Mouse (Mus musculus): ENCODE results near the gene Camkmt. TPM values are rescaled to one million over a fixed set of nuclear protein-coding genes. Genes with fewer than 3 reads are reported as not detected.

Gene Camkmt
- polyA plus RNA-seq, 1 experiment from 2014 or later = 3.9 TPM

- 64% methylated on average over 6 of the region's 6 CpGs for WGBS (ENCODE audit: insufficient replicate concordance)
- ATAC-seq (ENCODE audit: low read depth) = no peak
- DNase-seq = no peak
These were observed 201.9 kb downstream of the Camkmt start for GRCm38 (mm10) chr17:85292276-85292675.

GRCm38 (mm10) chr17:85303686-85304085 is 213.3 kb downstream of the Camkmt start:
- no peak overlapping the region for H3K9ac ChIP-seq
- no peak overlapping the region for H3K27ac ChIP-seq
- no peaks in the 10 kb centered on the region for H3K9me3 ChIP-seq (replicated peaks)
- DNase-seq = no peak
- no peaks in the 10 kb centered on the region for H3K36me3 ChIP-seq
- H3K27me3 ChIP-seq = no peaks in the 10 kb centered on the region
- no peak overlapping the region for H3K4me2 ChIP-seq
- no peaks in the 10 kb centered on the region for H3K4me1 ChIP-seq (replicated peaks)
- no peak for ATAC-seq (ENCODE audit: low read depth)
- H3K4me3 ChIP-seq (replicated peaks) = no peak overlapping the region
- 83% methylated on average over 3 of the region's 3 CpGs for WGBS (ENCODE audit: insufficient replicate concordance)

More at GRCm38 (mm10) chr17:85292276-85292675, 201.9 kb downstream of the Camkmt start:
- H3K4me3 ChIP-seq (replicated peaks) = no peak overlapping the region
- no peaks in the 10 kb centered on the region for H3K36me3 ChIP-seq
- H3K27ac ChIP-seq = no peak overlapping the region
- H3K4me2 ChIP-seq = no peak overlapping the region
- H3K27me3 ChIP-seq = no peaks in the 10 kb centered on the region
- H3K4me1 ChIP-seq (replicated peaks) = no peaks in the 10 kb centered on the region
- no peak overlapping the region for H3K9ac ChIP-seq
- H3K9me3 ChIP-seq (replicated peaks) = no peaks in the 10 kb centered on the region

- no peak overlapping the region for H3K9ac ChIP-seq
These were observed 218.2 kb downstream of the Camkmt start for GRCm38 (mm10) chr17:85308566-85308965.

GRCm38 (mm10) chr17:85309046-85309445 is 218.7 kb downstream of the Camkmt start:
- ATAC-seq (ENCODE audit: low read depth) = no peak
- Histone ChIP-seq H3K9ac (no peak overlapping the region), H3K4me1 (replicated peaks) (no peaks in the 10 kb centered on the region), H3K27ac (no peak overlapping the region), H3K4me2 (no peak overlapping the region), H3K36me3 (no peaks in the 10 kb centered on the region), H3K27me3 (no peaks in the 10 kb centered on the region), H3K4me3 (replicated peaks) (no peak overlapping the region), H3K9me3 (replicated peaks) (no peaks in the 10 kb centered on the region)
- WGBS (ENCODE audit: insufficient replicate concordance) = 81% methylated on average over 10 of the region's 10 CpGs
- DNase-seq = no peak

More at GRCm38 (mm10) chr17:85308566-85308965, 218.2 kb downstream of the Camkmt start:
- Histone ChIP-seq H3K36me3 (no peaks in the 10 kb centered on the region), H3K4me2 (no peak overlapping the region), H3K4me3 (replicated peaks) (no peak overlapping the region), H3K9me3 (replicated peaks) (no peaks in the 10 kb centered on the region), H3K27ac (no peak overlapping the region), H3K4me1 (replicated peaks) (no peaks in the 10 kb centered on the region), H3K27me3 (no peaks in the 10 kb centered on the region)
- DNase-seq = no peak
- 76% methylated on average over 7 of the region's 7 CpGs for WGBS (ENCODE audit: insufficient replicate concordance)
- no peak for ATAC-seq (ENCODE audit: low read depth)

- 76% methylated on average over 13 of the region's 13 CpGs for WGBS (ENCODE audit: insufficient replicate concordance)
- Histone ChIP-seq H3K36me3 (no peaks in the 10 kb centered on the region), H3K4me3 (replicated peaks) (no peak overlapping the region), H3K9ac (no peak overlapping the region), H3K9me3 (replicated peaks) (no peaks in the 10 kb centered on the region), H3K4me1 (replicated peaks) (no peaks in the 10 kb centered on the region), H3K27me3 (no peaks in the 10 kb centered on the region), H3K4me2 (no peak overlapping the region), H3K27ac (no peak overlapping the region)
- ATAC-seq (ENCODE audit: low read depth) (no peak), DNase-seq (no peak)
These were observed 221.0 kb downstream of the Camkmt start for GRCm38 (mm10) chr17:85311348-85311747.

GRCm38 (mm10) chr17:85318401-85318800 is 228.0 kb downstream of the Camkmt start:
- no peak overlapping the region for H3K27ac ChIP-seq
- H3K36me3 ChIP-seq = no peaks in the 10 kb centered on the region
- DNase-seq (no peak), ATAC-seq (ENCODE audit: low read depth) (no peak)
- H3K4me2 ChIP-seq = no peak overlapping the region
- no peaks in the 10 kb centered on the region for H3K9me3 ChIP-seq (replicated peaks)
- H3K4me1 ChIP-seq (replicated peaks) = no peaks in the 10 kb centered on the region
- no peak overlapping the region for H3K4me3 ChIP-seq (replicated peaks)
- H3K27me3 ChIP-seq = no peaks in the 10 kb centered on the region
- 74% methylated on average over 10 of the region's 10 CpGs for WGBS (ENCODE audit: insufficient replicate concordance)
- no peak overlapping the region for H3K9ac ChIP-seq

- WGBS (ENCODE audit: insufficient replicate concordance) = 83% methylated on average over 8 of the region's 8 CpGs
- DNase-seq = no peak
- no peaks in the 10 kb centered on the region for H3K27me3 ChIP-seq
- no peak overlapping the region for H3K9ac ChIP-seq
- ATAC-seq (ENCODE audit: low read depth) = no peak
- H3K4me2 ChIP-seq = no peak overlapping the region
- H3K4me1 ChIP-seq (replicated peaks) = no peaks in the 10 kb centered on the region
- no peak overlapping the region for H3K4me3 ChIP-seq (replicated peaks)
- no peak overlapping the region for H3K27ac ChIP-seq
- no peaks in the 10 kb centered on the region for H3K9me3 ChIP-seq (replicated peaks)
- H3K36me3 ChIP-seq = no peaks in the 10 kb centered on the region
These were observed 229.5 kb downstream of the Camkmt start for GRCm38 (mm10) chr17:85319779-85320300.

- 77% methylated on average over 10 of the region's 10 CpGs for WGBS (ENCODE audit: insufficient replicate concordance)
- ATAC-seq (ENCODE audit: low read depth) (no peak), DNase-seq (no peak)
- Histone ChIP-seq H3K4me3 (replicated peaks) (no peak overlapping the region), H3K36me3 (no peaks in the 10 kb centered on the region), H3K9ac (no peak overlapping the region), H3K4me1 (replicated peaks) (no peaks in the 10 kb centered on the region), H3K27me3 (no peaks in the 10 kb centered on the region), H3K9me3 (replicated peaks) (no peaks in the 10 kb centered on the region), H3K27ac (no peak overlapping the region), H3K4me2 (no peak overlapping the region)
These were observed 238.5 kb downstream of the Camkmt start for GRCm38 (mm10) chr17:85328901-85329300.

GRCm38 (mm10) chr17:85335464-85335863 is 245.1 kb downstream of the Camkmt start:
- Histone ChIP-seq H3K4me1 (replicated peaks) (no peaks in the 10 kb centered on the region), H3K4me3 (replicated peaks) (no peak overlapping the region), H3K4me2 (no peak overlapping the region), H3K9ac (no peak overlapping the region), H3K27me3 (no peaks in the 10 kb centered on the region), H3K27ac (no peak overlapping the region), H3K36me3 (no peaks in the 10 kb centered on the region), H3K9me3 (replicated peaks) (no peaks in the 10 kb centered on the region)
- DNase-seq (no peak), ATAC-seq (ENCODE audit: low read depth) (no peak)
- WGBS (ENCODE audit: insufficient replicate concordance) = 77% methylated on average over 10 of the region's 10 CpGs

GRCm38 (mm10) chr17:85337666-85338065 is 247.3 kb downstream of the Camkmt start:
- Histone ChIP-seq H3K4me2 (no peak overlapping the region), H3K4me1 (replicated peaks) (no peaks in the 10 kb centered on the region), H3K27ac (no peak overlapping the region), H3K9ac (no peak overlapping the region), H3K36me3 (no peaks in the 10 kb centered on the region), H3K9me3 (replicated peaks) (no peaks in the 10 kb centered on the region), H3K27me3 (no peaks in the 10 kb centered on the region), H3K4me3 (replicated peaks) (no peak overlapping the region)
- 65% methylated on average over 7 of the region's 7 CpGs for WGBS (ENCODE audit: insufficient replicate concordance)
- ATAC-seq (ENCODE audit: low read depth) (no peak), DNase-seq (no peak)

GRCm38 (mm10) chr17:85341134-85341700 is 250.9 kb downstream of the Camkmt start:
- Histone ChIP-seq H3K36me3 (no peaks in the 10 kb centered on the region), H3K4me1 (replicated peaks) (no peaks in the 10 kb centered on the region), H3K27me3 (no peaks in the 10 kb centered on the region), H3K4me2 (no peak overlapping the region), H3K9me3 (replicated peaks) (no peaks in the 10 kb centered on the region), H3K27ac (no peak overlapping the region), H3K9ac (no peak overlapping the region), H3K4me3 (replicated peaks) (no peak overlapping the region)
- DNase-seq (no peak), ATAC-seq (ENCODE audit: low read depth) (no peak)
- WGBS (ENCODE audit: insufficient replicate concordance) = 60% methylated on average over 18 of the region's 18 CpGs

- no peaks in the 10 kb centered on the region for H3K9me3 ChIP-seq (replicated peaks)
- H3K36me3 ChIP-seq = no peaks in the 10 kb centered on the region
- no peak overlapping the region for H3K27ac ChIP-seq
- H3K4me3 ChIP-seq (replicated peaks) = no peak overlapping the region
- 69% methylated on average over 5 of the region's 5 CpGs for WGBS (ENCODE audit: insufficient replicate concordance)
- H3K9ac ChIP-seq = no peak overlapping the region
- DNase-seq = no peak
- ATAC-seq (ENCODE audit: low read depth) = no peak
- H3K27me3 ChIP-seq = no peaks in the 10 kb centered on the region
- no peaks in the 10 kb centered on the region for H3K4me1 ChIP-seq (replicated peaks)
- no peak overlapping the region for H3K4me2 ChIP-seq
These were observed 252.1 kb downstream of the Camkmt start for GRCm38 (mm10) chr17:85342471-85342870.
